Mouse (Mus musculus) C2C12 (cell line): Measurements from ENCODE around the gene Man1b1.

Source experiments
- CTCF ChIP-seq: IDR thresholded peaks from one replicate; pipeline ENCODE4 v1.5.1; 2011; ENCODE audit not compliant: control insufficient read depth, insufficient read depth, insufficient read length
- MYOD1 ChIP-seq: IDR thresholded peaks from one replicate; pipeline ENCODE4 v1.6.1; 2011; ENCODE audit warnings: low read depth; ENCODE audit not compliant: control insufficient read depth, insufficient read length
- MYOG ChIP-seq: IDR thresholded peaks from one replicate; pipeline ENCODE4 v1.6.1; 2011; ENCODE audit not compliant: control insufficient read depth, insufficient read length; ENCODE audit errors: extremely low read depth

DNA sequence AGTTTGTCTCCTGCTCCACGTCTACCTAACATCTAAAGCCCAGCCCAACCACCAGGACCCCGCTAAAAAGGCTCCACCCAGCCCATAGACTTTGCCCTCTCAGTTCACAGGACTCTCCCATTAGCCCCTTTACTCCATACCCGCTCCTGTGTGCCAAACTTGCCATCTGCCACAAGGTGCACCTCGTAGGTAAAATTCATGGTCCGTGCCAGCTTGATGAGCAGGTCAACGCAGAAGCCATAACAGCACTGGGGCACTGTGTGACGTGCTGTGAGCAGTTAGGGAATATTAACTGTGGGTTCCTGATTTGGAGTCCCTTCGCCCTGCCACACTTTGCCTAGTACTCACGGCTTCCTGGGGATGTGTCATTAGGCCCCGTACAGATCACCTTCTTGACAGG lies 34.1 kb upstream of the Man1b1 start:
- TF ChIP-seq MYOD1, result no peak
- TF ChIP-seq MYOG, result no peak
- TF ChIP-seq CTCF, result no peak
